Mouse (Mus musculus) hindbrain, embryonic 14.5 days (tissue): ENCODE measurements at regions not wholly inside any gene's neighbourhood (a gene's known extent, or its start where the extent isn't known, plus 50 kb on each side); places are given as distances from the start of the nearest gene placed in this dataset.

Source experiments
- ATAC-seq: fragments of 200-750 bp; cut with Nextera tagmentation; 2 replicates; pipeline ENCODE4 v1.8.0; 2017; ENCODE audit warnings: moderate number of reproducible peaks, mild to moderate bottlenecking, moderate TSS enrichment, moderate library complexity; ENCODE audit not compliant: low FRiP score
- DNase-seq: peaks from one replicate; pipeline ENCODE4 v3.0.0-alpha.2; 2015; ENCODE audit warnings: low spot score
- H3K27ac ChIP-seq: fragments of 300-500 bp; sonication (generic); 2 replicates; pipeline ENCODE4 v1.5.1; 2014; ENCODE audit warnings: mild to moderate bottlenecking, moderate library complexity
- H3K27me3 ChIP-seq: fragments of 300-500 bp; sonication (generic); 2 replicates; pipeline ENCODE4 v1.6.1; 2014; ENCODE audit warnings: mild to moderate bottlenecking, low read length, mixed read lengths; ENCODE audit not compliant: control insufficient read depth, insufficient read depth
- H3K36me3 ChIP-seq: fragments of 300-500 bp; sonication (generic); replicated peaks from 2 replicates; pipeline ENCODE4 v1.6.1; 2014; ENCODE audit not compliant: control insufficient read depth, insufficient read depth
- H3K4me1 ChIP-seq: fragments of 300-500 bp; sonication (generic); replicated peaks from 2 replicates; pipeline ENCODE4 v1.6.1; 2014; ENCODE audit warnings: antibody characterized with exemption, low read length, mixed read lengths; ENCODE audit not compliant: control insufficient read depth, insufficient read depth
- H3K4me2 ChIP-seq: fragments of 300-500 bp; sonication (generic); replicated peaks from 2 replicates; pipeline ENCODE4 v1.6.1; 2014; ENCODE audit warnings: mild to moderate bottlenecking, moderate library complexity
- H3K4me3 ChIP-seq: fragments of 300-500 bp; sonication (generic); replicated peaks from 2 replicates; pipeline ENCODE4 v1.5.1; 2014; ENCODE audit warnings: mild to moderate bottlenecking, low read length
- H3K9ac ChIP-seq: fragments of 300-500 bp; sonication (generic); 2 replicates; pipeline ENCODE4 v1.6.1; 2014
- H3K9me3 ChIP-seq: fragments of 300-500 bp; sonication (generic); 2 replicates; pipeline ENCODE4 v1.6.1; 2016; ENCODE audit warnings: low read length; ENCODE audit not compliant: control insufficient read depth
- WGBS: fragments of 180-500 bp; shearing (Covaris S2); extraction: QIAGEN DNeasy Blood & Tissue Kit; methylation state at CpG from one replicate; pipeline ENCODE4 v1.1.7; 2014; 5-methylcytosine and 5-hydroxymethylcytosine counted together

- Histone ChIP-seq H3K36me3 (no peaks in the 10 kb centered on the region), H3K4me1 (no peaks in the 10 kb centered on the region), H3K27ac (no peak overlapping the region), H3K4me2 (no peak overlapping the region), H3K9me3 (no peaks in the 10 kb centered on the region), H3K4me3 (no peak overlapping the region), H3K9ac (no peak overlapping the region), H3K27me3 (no peaks in the 10 kb centered on the region)
- no peak for ATAC-seq
- DNase-seq, result no peak
- WGBS, result 94% methylated on average over 3 of the region's 3 CpGs
Observed at GRCm38 (mm10) chr11:43370025-43370424, 56.0 kb downstream of the Pttg1 start.

GRCm38 (mm10) chr11:43368346-43368745 lies 57.7 kb downstream of the Pttg1 start:
- Histone ChIP-seq H3K9ac (no peak overlapping the region), H3K27ac (no peak overlapping the region), H3K27me3 (no peaks in the 10 kb centered on the region), H3K9me3 (no peaks in the 10 kb centered on the region), H3K36me3 (no peaks in the 10 kb centered on the region), H3K4me2 (no peak overlapping the region), H3K4me3 (no peak overlapping the region), H3K4me1 (no peaks in the 10 kb centered on the region)
- DNase-seq (no peak), ATAC-seq (no peak)
- 72% methylated on average over 1 of the region's 1 CpGs for WGBS

GRCm38 (mm10) chr11:43361858-43362257 lies 64.2 kb downstream of the Pttg1 start:
- Histone ChIP-seq H3K4me3 (no peak overlapping the region), H3K36me3 (no peaks in the 10 kb centered on the region), H3K4me2 (no peak overlapping the region), H3K9me3 (no peaks in the 10 kb centered on the region), H3K4me1 (no peaks in the 10 kb centered on the region), H3K27me3 (no peaks in the 10 kb centered on the region), H3K9ac (no peak overlapping the region), H3K27ac (no peak overlapping the region)
- ATAC-seq, result no peak
- no peak for DNase-seq
- WGBS, result 79% methylated on average over 13 of the region's 13 CpGs

- Histone ChIP-seq H3K4me2 (no peak overlapping the region), H3K9ac (no peak overlapping the region), H3K4me1 (no peaks in the 10 kb centered on the region), H3K9me3 (no peaks in the 10 kb centered on the region), H3K4me3 (no peak overlapping the region), H3K36me3 (no peaks in the 10 kb centered on the region), H3K27me3 (no peaks in the 10 kb centered on the region), H3K27ac (no peak overlapping the region)
- DNase-seq, result no peak
- no peak for ATAC-seq
- WGBS, result 64% methylated on average over 13 of the region's 13 CpGs
Observed at GRCm38 (mm10) chr11:43358390-43359291, 67.4 kb downstream of the Pttg1 start.

GRCm38 (mm10) chr11:43353602-43354001 lies 72.4 kb downstream of the Pttg1 start:
- DNase-seq (no peak), ATAC-seq (no peak)
- H3K4me1 ChIP-seq, result peaks cover 14% of the 10 kb centered on the region
- no peak overlapping the region for H3K4me2 ChIP-seq
- H3K4me3 ChIP-seq, result no peak overlapping the region
- no peaks in the 10 kb centered on the region for H3K36me3 ChIP-seq
- H3K27me3 ChIP-seq, result no peaks in the 10 kb centered on the region
- no peaks in the 10 kb centered on the region for H3K9me3 ChIP-seq
- H3K27ac ChIP-seq, result no peak overlapping the region
- 90% methylated on average over 4 of the region's 4 CpGs for WGBS
- H3K9ac ChIP-seq, result no peak overlapping the region

- Histone ChIP-seq H3K9ac (no peak overlapping the region), H3K27ac (no peak overlapping the region), H3K4me2 (no peak overlapping the region), H3K4me3 (no peak overlapping the region), H3K4me1 (peaks cover 14% of the 10 kb centered on the region), H3K27me3 (no peaks in the 10 kb centered on the region), H3K9me3 (no peaks in the 10 kb centered on the region), H3K36me3 (no peaks in the 10 kb centered on the region)
- DNase-seq (no peak), ATAC-seq (no peak)
- 88% methylated on average over 1 of the region's 1 CpGs for WGBS
Observed at GRCm38 (mm10) chr11:43353030-43353429, 73.0 kb downstream of the Pttg1 start.

- DNase-seq (no peak), ATAC-seq (no peak)
- H3K4me1 ChIP-seq, result peaks cover 14% of the 10 kb centered on the region
- H3K9me3 ChIP-seq, result no peaks in the 10 kb centered on the region
- no peak overlapping the region for H3K9ac ChIP-seq
- H3K27me3 ChIP-seq, result no peaks in the 10 kb centered on the region
- H3K27ac ChIP-seq, result no peak overlapping the region
- H3K4me2 ChIP-seq, result no peak overlapping the region
- no peaks in the 10 kb centered on the region for H3K36me3 ChIP-seq
- WGBS, result 48% methylated on average over 2 of the region's 2 CpGs
- H3K4me3 ChIP-seq, result no peak overlapping the region
Observed at GRCm38 (mm10) chr11:43351818-43352217, 74.2 kb downstream of the Pttg1 start.

GRCm38 (mm10) chr11:43351348-43351747 lies 74.7 kb downstream of the Pttg1 start:
- no peaks in the 10 kb centered on the region for H3K9me3 ChIP-seq
- DNase-seq (no peak), ATAC-seq (no peak)
- 98% methylated on average over 2 of the region's 2 CpGs for WGBS
- no peak overlapping the region for H3K9ac ChIP-seq
- no peak overlapping the region for H3K4me2 ChIP-seq
- peaks cover 14% of the 10 kb centered on the region for H3K4me1 ChIP-seq
- H3K27ac ChIP-seq, result no peak overlapping the region
- H3K36me3 ChIP-seq, result no peaks in the 10 kb centered on the region
- H3K27me3 ChIP-seq, result no peaks in the 10 kb centered on the region
- H3K4me3 ChIP-seq, result no peak overlapping the region

GRCm38 (mm10) chr11:43350242-43350641 lies 75.8 kb downstream of the Pttg1 start:
- Histone ChIP-seq H3K27ac (no peak overlapping the region), H3K4me3 (no peak overlapping the region), H3K4me1 (peaks cover 16% of the 10 kb centered on the region), H3K9ac (no peak overlapping the region), H3K4me2 (no peak overlapping the region), H3K36me3 (no peaks in the 10 kb centered on the region), H3K9me3 (no peaks in the 10 kb centered on the region), H3K27me3 (no peaks in the 10 kb centered on the region)
- 49% methylated on average over 3 of the region's 3 CpGs for WGBS
- ATAC-seq, result no peak
- DNase-seq, result peak; percentile 60
